13 mouse cellular contexts compared by ENCODE assay signal in the genomic region with DNA sequence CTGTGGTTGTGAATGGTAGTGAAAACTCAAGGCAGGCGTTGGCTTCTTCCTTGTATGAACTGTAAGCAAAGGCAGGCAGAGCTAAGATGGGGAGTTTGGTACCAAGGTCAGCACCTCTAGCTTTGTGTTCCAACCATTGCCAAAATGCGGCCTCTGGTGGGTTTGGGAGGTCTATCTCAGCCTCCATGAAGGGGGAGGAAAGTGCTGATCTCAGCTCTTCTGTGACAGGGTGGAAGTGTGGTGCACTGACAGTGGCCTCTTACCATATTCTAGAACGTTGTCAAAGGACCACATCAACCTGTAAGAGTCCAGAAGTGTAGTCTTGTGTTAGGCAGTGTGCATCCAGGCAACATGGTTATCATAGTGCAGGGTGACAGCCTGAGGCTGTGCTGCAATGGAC.
"Had no signal": no experiment of that assay in that cellular context is flagged by ENCODE, and none has a peak within 500 bp of the region (broad histone marks: within the 10 kb centered on the region; RNA-seq: fewer than 3 reads in every experiment).

No protein-coding gene starts in this region.

- H3K9me3 ChIP-seq: neural tube, embryonic 15.5 days; stomach, embryonic 15.5 days had no signal

- H3K36me3 ChIP-seq: neural tube, embryonic 15.5 days; stomach, embryonic 15.5 days had no signal

- H3K27ac ChIP-seq: neural tube, embryonic 15.5 days; stomach, embryonic 15.5 days; stomach, postnatal 0 days had no signal

- H3K4me2 ChIP-seq: neural tube, embryonic 15.5 days; stomach, embryonic 15.5 days had no signal

- H3K4me3 ChIP-seq: neural tube, embryonic 15.5 days; stomach, embryonic 15.5 days had no signal

- DNase-seq: retina, postnatal 1 day; right cerebral cortex, adult 18-20 months; right cerebral cortex, postnatal 25 days; spleen, adult 18-20 months; thymus, adult 18-20 months; thymus, adult 2 months; thymus, postnatal 14 days; thymus, postnatal 25 days; thymus, postnatal 36 days; thymus, postnatal 4 days had no signal

- H3K4me1 ChIP-seq: neural tube, embryonic 15.5 days; stomach, embryonic 15.5 days had no signal

- H3K27me3 ChIP-seq: stomach, embryonic 15.5 days had no signal

- H3K9ac ChIP-seq: neural tube, embryonic 15.5 days; stomach, embryonic 15.5 days had no signal
